Mouse (Mus musculus) hindbrain, embryonic 14.5 days (tissue): Measurements from ENCODE around the gene Mob1b. TPM values are rescaled to one million over a fixed set of nuclear protein-coding genes. Genes with fewer than 3 reads are reported as not detected.
A peak's percentile ranks its signal among the peaks of the same experiment; 100 is the strongest.

ENCODE experiments used
- ATAC-seq: fragments of 200-750 bp; cut with Nextera tagmentation; 2 replicates; pipeline ENCODE4 v1.8.0; 2017; ENCODE audit warnings: moderate number of reproducible peaks, mild to moderate bottlenecking, moderate TSS enrichment, moderate library complexity; ENCODE audit not compliant: low FRiP score
- DNase-seq: peaks from one replicate; pipeline ENCODE4 v3.0.0-alpha.2; 2015; ENCODE audit warnings: low spot score
- H3K27ac ChIP-seq: fragments of 300-500 bp; sonication (generic); 2 replicates; pipeline ENCODE4 v1.5.1; 2014; ENCODE audit warnings: mild to moderate bottlenecking, moderate library complexity
- H3K27me3 ChIP-seq: fragments of 300-500 bp; sonication (generic); 2 replicates; pipeline ENCODE4 v1.6.1; 2014; ENCODE audit warnings: mild to moderate bottlenecking, low read length, mixed read lengths; ENCODE audit not compliant: control insufficient read depth, insufficient read depth
- H3K36me3 ChIP-seq: fragments of 300-500 bp; sonication (generic); replicated peaks from 2 replicates; pipeline ENCODE4 v1.6.1; 2014; ENCODE audit not compliant: control insufficient read depth, insufficient read depth
- H3K4me1 ChIP-seq: fragments of 300-500 bp; sonication (generic); replicated peaks from 2 replicates; pipeline ENCODE4 v1.6.1; 2014; ENCODE audit warnings: antibody characterized with exemption, low read length, mixed read lengths; ENCODE audit not compliant: control insufficient read depth, insufficient read depth
- H3K4me2 ChIP-seq: fragments of 300-500 bp; sonication (generic); replicated peaks from 2 replicates; pipeline ENCODE4 v1.6.1; 2014; ENCODE audit warnings: mild to moderate bottlenecking, moderate library complexity
- H3K4me3 ChIP-seq: fragments of 300-500 bp; sonication (generic); replicated peaks from 2 replicates; pipeline ENCODE4 v1.5.1; 2014; ENCODE audit warnings: mild to moderate bottlenecking, low read length
- H3K9ac ChIP-seq: fragments of 300-500 bp; sonication (generic); 2 replicates; pipeline ENCODE4 v1.6.1; 2014
- H3K9me3 ChIP-seq: fragments of 300-500 bp; sonication (generic); 2 replicates; pipeline ENCODE4 v1.6.1; 2016; ENCODE audit warnings: low read length; ENCODE audit not compliant: control insufficient read depth
- WGBS: fragments of 180-500 bp; shearing (Covaris S2); extraction: QIAGEN DNeasy Blood & Tissue Kit; methylation state at CpG from one replicate; pipeline ENCODE4 v1.1.7; 2014; 5-methylcytosine and 5-hydroxymethylcytosine counted together
- polyA plus RNA-seq: library from polyadenylated mRNA; unstranded; fragments of >200 nt; fragmentation: Nextera tagmentation; extraction: Ambion mirVana; gene quantifications from 2 replicates; pipeline ENCODE4 v1.2.1, GENCODE M21; 2014

Mob1b gene
- 14.1 and 14.6 TPM in 2 replicates for polyA plus RNA-seq

DNA sequence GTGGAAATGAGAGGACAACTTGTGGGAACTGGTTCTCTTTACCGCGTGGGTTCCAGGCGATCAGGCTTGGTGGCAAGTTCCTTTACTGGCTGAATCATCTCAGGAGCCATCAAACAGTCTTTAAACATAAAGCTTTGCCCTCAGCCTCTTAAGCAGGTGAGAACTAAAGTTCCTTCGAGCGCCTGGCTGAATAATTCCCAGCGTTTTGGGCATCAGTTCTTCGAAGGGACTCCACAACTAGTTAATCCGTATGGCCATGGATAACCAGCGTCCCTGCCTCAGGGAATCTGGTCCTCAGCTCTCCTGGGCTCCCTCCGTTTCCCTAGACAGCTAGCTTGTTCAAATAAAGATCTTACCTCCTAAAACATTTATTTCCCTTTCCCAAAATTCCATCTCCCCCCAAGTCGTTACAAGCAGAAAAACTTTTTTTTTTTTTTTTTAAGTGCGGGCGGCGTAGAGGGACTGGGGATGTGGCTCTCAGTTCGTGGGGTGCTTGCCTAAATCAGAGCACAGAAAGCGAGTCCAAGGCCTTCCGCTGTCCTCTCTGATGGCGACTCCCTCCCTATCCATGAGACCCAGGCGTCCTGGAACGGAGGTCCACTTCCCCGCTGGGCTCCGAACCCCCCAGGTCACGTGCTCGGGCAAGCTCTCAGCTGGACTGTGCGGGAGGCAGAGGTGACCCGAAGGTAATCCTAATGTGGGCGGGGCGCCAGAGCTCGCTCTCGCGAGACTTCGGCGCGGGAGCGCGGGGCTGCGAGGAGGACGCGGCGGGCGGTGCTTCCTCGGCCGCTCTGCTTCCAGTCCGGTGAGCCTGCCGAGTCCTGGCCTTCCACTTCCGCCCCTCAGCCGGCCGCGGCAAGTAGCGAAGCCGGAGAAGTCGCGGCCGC is at the start of gene Mob1b:
Gene Mob1b (plus strand): TSS at position 740 of the 887 bp plus-strand sequence.
- Histone ChIP-seq H3K9ac (peak within 1 kb of the TSS; percentile 79), H3K4me1 (peaks cover 21% of the 10 kb centered on the region), H3K4me2 (peak within 1 kb of the TSS; percentile 74), H3K36me3 (no peaks in the 10 kb centered on the region), H3K4me3 (peak within 1 kb of the TSS; percentile 56), H3K27ac (peak within 1 kb of the TSS; percentile 86), H3K9me3 (no peaks in the 10 kb centered on the region), H3K27me3 (no peaks in the 10 kb centered on the region)
- ATAC-seq (peak; percentile 95), DNase-seq (peak; percentile 97)
- WGBS: under 1% methylated on average over 54 of the region's 54 CpGs

GRCm38 (mm10) chr5:88674703-88675442 is 45.8 kb upstream of the Mob1b start:
- under 1% methylated on average over 44 of the region's 47 CpGs for WGBS
- no peaks in the 10 kb centered on the region for H3K27me3 ChIP-seq
- peak; percentile 64 for ATAC-seq
- H3K27ac ChIP-seq: peak overlapping the region; percentile 98
- peaks cover 34% of the 10 kb centered on the region for H3K36me3 ChIP-seq
- no peaks in the 10 kb centered on the region for H3K9me3 ChIP-seq
- DNase-seq: peak; percentile 42
- H3K9ac ChIP-seq: peak overlapping the region; percentile 98
- H3K4me3 ChIP-seq: peak overlapping the region; percentile 87
- peak overlapping the region; percentile 63 for H3K4me2 ChIP-seq
- peaks cover 15% of the 10 kb centered on the region for H3K4me1 ChIP-seq

GRCm38 (mm10) chr5:88675443-88676387 is 44.9 kb upstream of the Mob1b start, which contains the start of gene Grsf1:
TSS of gene Grsf1 (minus strand) at chr5:88676171.
- Histone ChIP-seq H3K36me3 (peaks cover 26% of the 10 kb centered on the region), H3K4me2 (peak within 1 kb of the TSS; percentile 63), H3K27ac (peak within 1 kb of the TSS; percentile 98), H3K9me3 (no peaks in the 10 kb centered on the region), H3K4me3 (peak within 1 kb of the TSS; percentile 87), H3K4me1 (peaks cover 15% of the 10 kb centered on the region), H3K9ac (peak within 1 kb of the TSS; percentile 98), H3K27me3 (no peaks in the 10 kb centered on the region)
- peak; percentile 86 for DNase-seq
- peak; percentile 91 for ATAC-seq
- under 1% methylated on average over 107 of the region's 127 CpGs for WGBS

DNA sequence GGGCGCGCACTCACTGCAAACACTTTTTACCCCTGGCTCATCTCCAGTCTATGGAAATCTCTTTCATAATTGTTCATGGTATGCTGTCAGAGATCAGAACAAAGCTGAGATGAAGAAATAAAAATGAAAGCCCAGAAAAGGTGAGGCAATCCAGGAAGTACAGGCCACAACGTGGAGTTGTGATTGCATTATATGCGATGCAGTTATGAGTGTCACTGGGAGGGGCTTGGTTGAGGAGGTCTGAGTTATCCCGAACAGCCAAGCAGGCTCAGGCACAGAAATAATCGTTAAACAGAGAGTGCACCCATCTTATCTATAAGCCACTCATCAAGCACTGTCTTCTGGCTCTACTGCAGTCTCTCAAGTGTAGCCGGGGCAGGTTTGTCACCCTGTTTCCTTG is 41.7 kb upstream of the Mob1b start:
- ATAC-seq: no peak
- no peaks in the 10 kb centered on the region for H3K36me3 ChIP-seq
- no peak overlapping the region for H3K9ac ChIP-seq
- H3K4me1 ChIP-seq: peaks cover 10% of the 10 kb centered on the region
- H3K4me2 ChIP-seq: no peak overlapping the region
- H3K27me3 ChIP-seq: no peaks in the 10 kb centered on the region
- no peaks in the 10 kb centered on the region for H3K9me3 ChIP-seq
- 55% methylated on average over 7 of the region's 7 CpGs for WGBS
- H3K4me3 ChIP-seq: no peak overlapping the region
- DNase-seq: no peak
- no peak overlapping the region for H3K27ac ChIP-seq

DNA sequence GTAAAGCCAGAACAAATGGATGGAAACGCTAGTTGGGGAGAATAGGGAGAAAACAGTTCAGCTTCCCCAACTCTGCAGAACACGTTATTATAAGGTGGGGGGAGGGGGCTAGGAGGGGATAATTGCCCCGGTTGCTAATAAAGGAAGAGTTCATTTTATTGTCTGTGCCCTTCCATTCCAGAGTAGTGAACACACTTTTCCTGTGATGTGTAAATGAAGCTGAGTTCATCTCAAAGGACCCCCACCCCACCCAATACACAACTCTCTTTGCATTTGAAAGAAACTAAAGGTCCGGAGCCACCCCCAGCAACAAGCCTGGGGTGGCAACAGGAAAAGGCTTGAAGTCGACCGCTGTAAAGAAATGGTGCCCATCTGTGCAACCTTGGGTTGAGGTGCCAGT is 41.3 kb upstream of the Mob1b start:
- WGBS: 6% methylated on average over 6 of the region's 6 CpGs
- ATAC-seq: no peak

DNA sequence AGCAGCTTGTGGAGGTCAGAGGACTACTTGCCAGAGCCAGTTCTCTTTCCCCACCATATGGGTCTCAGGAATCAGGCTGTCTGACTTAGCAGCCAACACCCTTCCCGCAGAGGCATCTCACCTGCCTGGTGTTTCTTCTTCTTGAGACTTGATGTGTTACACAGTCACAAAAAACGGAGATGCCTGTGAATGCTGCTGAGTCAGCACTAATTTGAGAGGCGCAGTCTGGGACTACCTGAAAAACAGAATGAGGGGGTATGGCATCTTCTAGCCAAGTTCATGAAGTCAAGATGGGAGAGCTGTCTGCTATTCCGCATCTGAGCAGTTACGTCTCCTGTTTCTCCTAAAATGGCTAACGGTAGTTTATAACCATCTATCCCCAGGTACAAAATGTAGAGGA is 40.1 kb upstream of the Mob1b start:
- H3K27me3 ChIP-seq: no peaks in the 10 kb centered on the region
- WGBS: 92% methylated on average over 6 of the region's 6 CpGs
- H3K4me1 ChIP-seq: peaks cover 3% of the 10 kb centered on the region; the same call in 1 of the 2 replicates
- H3K4me3 ChIP-seq: no peak overlapping the region
- no peak overlapping the region for H3K27ac ChIP-seq
- no peaks in the 10 kb centered on the region for H3K36me3 ChIP-seq
- H3K9ac ChIP-seq: no peak overlapping the region
- ATAC-seq (no peak), DNase-seq (no peak)
- H3K9me3 ChIP-seq: no peaks in the 10 kb centered on the region
- H3K4me2 ChIP-seq: no peak overlapping the region

More for the DNA sequence above, 41.3 kb upstream of the Mob1b start:
- Histone ChIP-seq H3K36me3 (no peaks in the 10 kb centered on the region), H3K27me3 (no peaks in the 10 kb centered on the region), H3K9ac (no peak overlapping the region), H3K27ac (no peak overlapping the region), H3K4me2 (no peak overlapping the region), H3K4me1 (peaks cover 7% of the 10 kb centered on the region; the same call in 1 of the 2 replicates), H3K9me3 (no peaks in the 10 kb centered on the region), H3K4me3 (no peak overlapping the region)
- DNase-seq: no peak

- ATAC-seq: no peak
- no peaks in the 10 kb centered on the region for H3K4me1 ChIP-seq
- H3K36me3 ChIP-seq: no peaks in the 10 kb centered on the region
- no peak overlapping the region for H3K27ac ChIP-seq
- DNase-seq: no peak
- WGBS: 90% methylated on average over 9 of the region's 9 CpGs
- H3K4me2 ChIP-seq: no peak overlapping the region
- H3K9me3 ChIP-seq: no peaks in the 10 kb centered on the region
- H3K27me3 ChIP-seq: no peaks in the 10 kb centered on the region
- H3K9ac ChIP-seq: no peak overlapping the region
- no peak overlapping the region for H3K4me3 ChIP-seq
Measured at GRCm38 (mm10) chr5:88683706-88684105, 36.9 kb upstream of the Mob1b start.

GRCm38 (mm10) chr5:88684226-88684625 is 36.4 kb upstream of the Mob1b start:
- ATAC-seq (no peak), DNase-seq (no peak)
- Histone ChIP-seq H3K36me3 (no peaks in the 10 kb centered on the region), H3K4me1 (no peaks in the 10 kb centered on the region), H3K27ac (no peak overlapping the region), H3K4me3 (no peak overlapping the region), H3K9me3 (no peaks in the 10 kb centered on the region), H3K27me3 (no peaks in the 10 kb centered on the region), H3K4me2 (no peak overlapping the region), H3K9ac (no peak overlapping the region)
- WGBS: 38% methylated on average over 3 of the region's 3 CpGs
